Mouse (Mus musculus): Measurements from ENCODE around the gene Fam25c.

DNA sequence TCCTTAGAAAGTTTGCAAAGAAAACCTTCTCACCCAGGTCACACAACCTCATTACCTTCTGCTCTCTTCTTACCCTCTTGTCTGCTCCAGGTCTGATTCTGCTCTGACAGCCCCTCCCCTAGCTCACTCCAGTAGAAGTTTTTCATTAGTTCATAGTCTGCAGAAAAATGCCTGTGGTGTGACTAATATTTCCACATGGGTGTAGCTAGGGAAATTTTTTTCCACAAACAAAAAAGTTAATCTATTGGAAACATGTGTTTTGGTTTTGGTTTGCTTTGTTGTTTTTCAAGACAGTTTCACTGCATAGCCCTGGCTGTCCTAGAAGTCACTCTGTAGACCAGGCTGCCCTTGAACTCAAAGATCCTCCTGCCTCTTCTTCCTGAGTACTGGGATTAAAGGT is 37.1 kb downstream of the Fam25c start:
- TF ChIP-seq CTCF (IDR thresholded peaks at IDR 0.05; ENCODE audit: low read depth) (no peak), EP300 (IDR thresholded peaks at IDR 0.05; ENCODE audit: low read depth) (no peak)

Data from liver, embryonic 14.5 days (tissue).